Mouse (Mus musculus) kidney, adult 10 weeks (tissue): ENCODE results near the gene Pou2af1. TPM values are rescaled to one million over a fixed set of nuclear protein-coding genes. Genes with fewer than 3 reads are reported as not detected.

Experiments used
- polyA plus RNA-seq: library from polyadenylated mRNA; stranded (reverse); fragments of 350-450 nt; fragmentation: Illumina TruSeq; extraction: RNeasy Lipid Tissue Mini Kit (QIAGEN cat#74804); gene quantifications from one replicate; pipeline ENCODE4 v1.2.3, GENCODE M21; 2014; ENCODE audit warnings: low read depth, low replicate concordance

Gene Pou2af1
- 0.16 TPM for polyA plus RNA-seq

GRCm38 (mm10) chr9:51213023-51213728 is at the start of gene Pou2af1:
Gene Pou2af1 (plus strand): TSS chr9:51213708.

GRCm38 (mm10) chr9:51165312-51166180 is 48.0 kb upstream of the Pou2af1 start, which contains the start of gene Gm32742:
Gene Gm32742 (minus strand): TSS chr9:51165517.

GRCm38 (mm10) chr9:51278500-51279381 is 65.2 kb downstream of the Pou2af1 start, which contains the start of gene Colca2:
Gene Colca2 (minus strand): TSS chr9:51278569.

Other genes with a start within 250 kb of the Pou2af1 start
- 21.3 TPM for gene Sik2, start 204.6 kb upstream of the Pou2af1 start, polyA plus RNA-seq
- gene Btg4, start 152.8 kb upstream of the Pou2af1 start, polyA plus RNA-seq: not detected
- gene Layn, start 136.6 kb upstream of the Pou2af1 start, polyA plus RNA-seq: 4.6 TPM
- gene 4833427G06Rik, start 111.6 kb upstream of the Pou2af1 start, polyA plus RNA-seq: not detected
- not detected for gene Gm32742, start 48.2 kb upstream of the Pou2af1 start, polyA plus RNA-seq
- gene Colca2, start 64.9 kb downstream of the Pou2af1 start, polyA plus RNA-seq: 0.97 TPM
- gene 1810046K07Rik, start 115.2 kb downstream of the Pou2af1 start, polyA plus RNA-seq: not detected